Mouse (Mus musculus): ENCODE data around the gene Ptges. TPM values are rescaled to one million over a fixed set of nuclear protein-coding genes. Genes with fewer than 3 reads are reported as not detected.

Ptges gene
- total RNA-seq, 2 experiments from 2014 or later = 1.9 to 3.2 TPM

DNA sequence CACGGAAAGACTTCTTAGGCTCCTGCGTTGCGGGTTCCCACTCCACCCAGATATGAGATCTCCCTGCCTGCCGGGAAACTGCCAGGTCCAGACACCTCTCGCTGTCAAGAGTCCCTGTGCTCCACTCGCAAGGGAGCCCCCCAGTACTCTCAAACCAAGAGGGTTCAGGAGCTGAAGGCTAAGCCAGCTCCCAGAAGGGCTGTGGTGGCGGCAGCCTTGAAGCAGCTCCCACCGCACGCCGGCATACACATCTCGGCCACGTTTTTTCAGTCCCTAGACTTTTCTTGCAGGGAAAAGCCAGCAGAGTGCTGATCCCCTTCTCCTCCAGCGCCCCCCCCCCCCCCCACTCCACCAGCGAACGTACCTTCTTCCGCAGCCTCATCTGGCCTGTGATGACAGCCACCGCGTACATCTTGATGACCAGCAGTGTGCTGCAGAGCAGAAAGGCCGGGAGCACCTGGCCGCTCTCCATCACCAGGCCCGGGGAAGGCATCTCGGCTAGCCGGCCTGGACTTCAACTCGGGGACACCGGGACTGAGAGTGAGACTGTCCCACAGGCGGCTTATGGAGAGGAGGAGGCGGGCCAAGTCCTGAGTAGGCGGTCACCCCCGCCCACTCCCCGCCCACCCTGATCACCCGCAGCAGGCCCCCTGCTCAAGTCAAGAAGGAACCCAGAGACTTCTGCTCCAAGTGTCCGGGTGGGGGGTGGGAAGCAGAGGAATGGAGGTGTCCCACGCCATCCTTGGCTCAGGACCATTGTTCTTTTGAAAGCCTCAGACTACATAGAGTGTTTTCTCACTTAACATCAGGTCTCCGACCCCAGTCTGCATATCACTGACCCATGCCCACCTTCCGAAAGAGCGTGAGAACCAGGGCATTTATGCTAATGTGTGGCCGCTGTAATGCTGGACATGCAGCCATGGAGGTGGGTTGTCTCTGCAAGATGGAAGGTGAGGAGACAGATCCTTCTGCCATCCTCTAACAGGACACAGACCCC, 26.6 kb downstream of the Ptges start:
- DNase-seq = peak in 1 of 2 experiments; percentile 27
- intact Hi-C loops (cut with DNase I) = no loop called here

DNA sequence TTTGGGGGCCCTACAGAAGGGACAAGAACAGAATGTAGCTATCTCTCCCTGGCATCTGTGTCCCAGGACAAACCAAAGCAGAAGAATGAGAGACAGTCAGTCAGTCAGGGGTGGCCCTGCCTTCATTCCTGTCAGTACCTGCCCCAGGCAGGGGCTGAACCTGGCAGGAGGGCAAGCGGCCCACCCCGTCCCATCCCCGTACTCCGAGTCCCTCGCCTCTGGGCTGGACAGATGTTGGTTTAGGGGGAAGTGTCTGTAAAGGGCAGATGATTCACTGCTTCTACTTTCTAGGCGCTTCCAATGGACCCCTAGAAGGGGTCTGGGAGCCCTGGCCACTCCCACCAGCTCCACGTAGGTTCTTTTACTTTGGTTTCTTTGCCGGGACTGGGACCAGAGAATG, 27.4 kb downstream of the Ptges start:
- intact Hi-C loops (cut with DNase I) = no loop called here
- DNase-seq = no peak

GRCm38 (mm10) chr2:30901646-30902160, 28.0 kb downstream of the Ptges start:
- no peak for DNase-seq
- intact Hi-C loops (cut with DNase I) = no loop called here

GRCm38 (mm10) chr2:30899397-30900069, 30.1 kb downstream of the Ptges start:
- intact Hi-C loops (cut with DNase I) = no loop called here
- no peak for DNase-seq

DNA sequence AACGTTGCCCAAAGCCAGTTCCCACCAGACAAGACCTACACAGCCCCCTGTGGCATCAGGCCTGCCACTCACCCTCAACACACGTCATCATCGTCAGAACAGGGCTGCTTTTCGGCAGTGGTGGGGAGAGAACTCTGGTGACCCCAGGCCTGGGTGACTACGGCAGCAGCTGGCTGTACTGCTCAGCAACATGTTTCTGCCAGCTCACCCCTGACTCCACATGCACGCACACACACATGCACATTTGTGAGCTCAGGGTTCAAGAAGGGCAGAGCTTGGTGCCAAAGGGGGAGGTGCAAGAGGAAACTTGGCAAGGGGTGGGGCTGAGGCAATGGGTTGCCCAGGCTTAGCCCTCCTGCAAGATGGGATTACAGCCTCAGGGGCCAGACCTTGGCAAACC, 32.4 kb downstream of the Ptges start:
- no peak for DNase-seq
- intact Hi-C loops (cut with DNase I) = no loop called here

DNA sequence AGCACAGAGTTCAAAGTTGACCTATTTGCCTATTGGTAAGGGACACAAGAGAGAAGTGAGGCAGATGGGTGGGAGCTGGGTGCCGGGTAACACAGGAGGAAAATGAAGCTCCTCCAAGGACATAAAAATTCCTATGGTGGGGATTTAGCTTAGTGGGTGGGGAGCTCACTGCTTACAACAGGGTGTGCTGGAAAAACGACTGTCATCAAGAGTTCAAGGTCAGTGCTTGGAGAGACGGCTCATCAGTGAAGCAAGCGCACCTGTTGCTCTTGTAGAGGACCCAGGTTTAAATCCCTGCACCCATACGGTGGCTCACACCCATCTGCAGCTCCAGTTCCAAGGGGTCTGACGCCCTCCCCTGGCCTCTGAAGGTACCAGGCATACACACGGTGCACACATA, 35.7 kb downstream of the Ptges start:
- intact Hi-C loops (cut with DNase I) = no loop called here

DNA sequence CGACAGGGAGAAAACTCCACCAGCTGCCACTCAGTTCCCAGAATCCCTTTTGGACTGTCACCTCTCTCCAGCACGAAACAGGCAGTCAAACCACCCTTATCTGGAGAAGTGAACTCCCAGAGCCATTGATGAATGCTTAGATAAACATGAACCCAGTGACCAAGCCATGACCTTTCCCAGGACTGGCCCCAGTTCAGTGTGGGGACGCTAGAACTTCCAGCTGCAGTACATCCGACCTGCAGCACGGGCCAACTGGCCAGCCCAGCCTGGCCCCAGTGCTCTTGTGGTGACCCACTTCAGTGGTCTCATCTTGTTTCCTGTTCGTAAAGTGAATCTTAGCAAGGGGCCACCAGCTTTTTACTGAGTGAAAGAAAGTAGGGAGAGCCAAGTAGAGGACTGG, 36.3 kb downstream of the Ptges start:
- intact Hi-C loops (cut with DNase I) = no loop called here
- DNase-seq = peak in 1 of 2 experiments; percentile 28

More for the DNA sequence above, 35.7 kb downstream of the Ptges start:
- DNase-seq = no peak

DNA sequence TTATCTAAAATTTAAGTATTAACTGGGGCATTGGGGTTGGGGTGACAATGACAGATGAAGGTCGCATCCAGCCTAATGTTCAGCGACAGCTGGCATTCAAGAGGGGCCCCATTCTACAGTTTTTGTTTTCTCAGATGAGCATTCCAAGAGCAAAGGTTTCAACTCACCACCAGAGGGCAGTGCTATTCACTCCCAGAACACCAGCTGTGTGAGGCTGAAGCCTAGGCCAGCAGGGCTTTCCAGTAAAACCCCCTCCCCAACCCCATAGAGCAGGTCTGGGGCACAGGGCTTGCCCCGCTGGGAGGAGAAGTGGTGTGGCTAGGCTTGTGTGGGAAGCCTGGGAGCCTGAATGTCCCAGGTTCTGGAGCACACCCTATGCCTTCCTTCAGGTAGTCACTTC, 38.7 kb downstream of the Ptges start:
- DNase-seq = peak; percentile 54 to 71
- intact Hi-C loops (cut with DNase I) = loop anchor here (2.0 kb wide), 1 partner anchor 44 kb away; no protein-coding TSS in a partner anchor

- no peak for DNase-seq
- intact Hi-C loops (cut with DNase I) = no loop called here
Observed at GRCm38 (mm10) chr2:30885453-30886163, 44.1 kb downstream of the Ptges start.

- no peak for DNase-seq
- intact Hi-C loops (cut with DNase I) = no loop called here
Observed at GRCm38 (mm10) chr2:30884852-30885373, 44.8 kb downstream of the Ptges start.

- DNase-seq = no peak
- intact Hi-C loops (cut with DNase I) = no loop called here
Observed at GRCm38 (mm10) chr2:30881215-30881614, 48.4 kb downstream of the Ptges start.

DNA sequence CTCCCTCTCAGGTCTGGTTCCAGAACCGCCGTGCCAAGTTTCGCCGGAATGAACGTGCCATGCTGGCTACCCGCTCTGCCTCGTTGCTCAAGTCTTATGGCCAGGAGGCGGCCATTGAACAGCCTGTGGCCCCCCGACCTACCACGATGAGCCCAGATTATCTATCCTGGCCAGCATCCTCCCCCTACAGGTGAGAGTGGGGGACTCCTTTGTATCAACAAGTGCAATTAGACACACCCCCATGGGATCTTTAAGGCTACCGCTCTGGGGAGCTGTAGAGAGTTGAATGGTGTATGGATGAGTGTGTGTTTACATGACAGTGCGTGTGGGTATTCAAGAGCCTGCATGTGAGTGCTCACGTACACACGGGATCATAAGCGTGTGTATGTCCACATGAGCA, 50.2 kb downstream of the Ptges start:
- no peak for DNase-seq
- intact Hi-C loops (cut with DNase I) = no loop called here

DNA sequence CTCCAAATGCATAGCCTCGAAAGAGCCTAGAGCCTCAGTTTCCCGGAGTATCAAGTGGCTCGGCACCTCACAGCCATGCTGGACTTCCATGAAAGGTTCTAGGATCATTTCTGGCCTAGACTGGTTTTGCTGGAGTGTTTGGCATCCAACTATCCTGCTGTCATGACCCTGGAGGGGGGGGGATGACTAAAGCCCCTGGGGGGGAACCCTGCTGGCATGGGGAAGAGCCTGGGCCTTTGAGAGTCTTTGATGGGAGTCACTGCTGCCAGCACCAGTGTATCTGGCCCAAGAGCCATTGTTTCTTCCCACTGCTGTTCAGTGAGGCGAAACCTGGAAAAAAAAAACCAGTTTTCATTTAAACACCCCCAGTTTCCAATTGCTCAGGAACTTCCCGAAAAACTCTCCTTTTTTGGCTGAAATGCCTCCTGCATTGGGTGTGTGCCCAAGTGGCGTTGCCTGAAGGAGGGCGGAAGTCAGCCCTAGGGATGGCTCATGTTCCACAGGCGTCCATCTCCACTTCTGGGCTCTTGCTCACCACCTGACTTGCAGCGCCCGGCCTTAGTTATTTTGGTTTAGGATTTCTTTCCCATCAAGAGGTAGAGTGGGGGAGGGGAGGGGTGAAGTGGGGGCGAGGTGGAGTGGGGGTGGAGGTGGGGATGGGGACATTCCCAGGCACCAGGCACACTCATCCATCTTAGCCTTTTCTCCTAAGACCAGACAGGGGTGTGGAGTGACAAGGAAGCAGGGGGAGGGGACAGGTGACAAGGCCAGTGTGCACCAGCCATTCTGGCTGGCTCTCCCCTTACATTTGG, 53.8 kb downstream of the Ptges start:
- DNase-seq = peak in 1 of 2 experiments; percentile 21
- intact Hi-C loops (cut with DNase I) = no loop called here

- intact Hi-C loops (cut with DNase I) = no loop called here
- no peak for DNase-seq
Observed at GRCm38 (mm10) chr2:30875096-30875495, 54.6 kb downstream of the Ptges start.

- DNase-seq = no peak
- intact Hi-C loops (cut with DNase I) = no loop called here
Observed at GRCm38 (mm10) chr2:30874445-30874844, 55.2 kb downstream of the Ptges start.

- no peak for DNase-seq
- intact Hi-C loops (cut with DNase I) = no loop called here
Observed at GRCm38 (mm10) chr2:30872669-30873068, 57.0 kb downstream of the Ptges start.

- intact Hi-C loops (cut with DNase I) = no loop called here
- DNase-seq = no peak
Observed at GRCm38 (mm10) chr2:30870863-30871262, 58.8 kb downstream of the Ptges start.

DNA sequence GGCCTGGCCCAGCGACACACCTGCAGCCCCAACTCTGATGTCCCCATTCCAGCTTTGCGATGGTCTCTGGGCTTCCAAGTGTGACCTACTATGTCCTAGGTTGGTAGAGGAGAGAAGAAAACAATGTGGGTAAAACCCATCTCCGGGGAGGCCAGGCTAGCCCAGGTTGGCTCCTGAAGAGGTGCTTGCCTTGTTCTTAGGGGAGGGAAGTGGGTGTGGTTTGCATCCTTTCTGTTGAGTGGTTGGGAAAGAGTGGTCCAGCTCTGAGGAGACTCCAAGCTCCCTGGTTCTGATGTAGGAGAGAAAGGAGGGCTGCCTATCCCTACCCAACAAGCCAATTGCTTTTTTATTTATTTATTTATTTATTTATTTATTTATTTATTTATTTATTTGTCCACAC, 64.2 kb downstream of the Ptges start:
- no peak for DNase-seq
- intact Hi-C loops (cut with DNase I) = no loop called here

- DNase-seq = peak; percentile 36 to 48
- intact Hi-C loops (cut with DNase I) = no loop called here
Observed at GRCm38 (mm10) chr2:30864968-30865381, 64.7 kb downstream of the Ptges start.

DNA sequence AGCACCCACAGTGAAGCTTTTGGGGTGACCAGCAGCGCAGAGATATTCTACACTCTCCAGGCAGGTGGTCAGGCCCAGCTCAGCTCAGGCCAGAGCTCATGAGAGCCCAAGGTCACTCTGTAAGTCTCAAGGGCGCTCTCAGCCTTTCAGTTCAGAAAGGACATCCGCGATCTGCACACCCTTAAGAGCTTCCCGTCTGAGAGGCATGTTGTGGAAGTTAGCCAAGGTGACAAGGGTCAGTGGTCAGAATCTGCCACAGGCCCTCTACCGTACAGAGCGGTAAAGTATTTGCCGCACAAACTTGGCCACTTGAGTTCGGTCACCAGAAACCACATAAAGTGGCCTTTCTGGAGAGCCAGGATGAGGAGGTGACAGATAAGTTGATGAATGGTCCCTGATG, 66.1 kb downstream of the Ptges start:
- peak in 1 of 2 experiments; percentile 10 for DNase-seq
- intact Hi-C loops (cut with DNase I) = no loop called here
